Mouse (Mus musculus) CH12.LX (cell line): ENCODE results near the gene Pdia2. TPM values are rescaled to one million over a fixed set of nuclear protein-coding genes. Genes with fewer than 3 reads are reported as not detected.

Source experiments
- DNase-seq: peaks from one replicate; pipeline ENCODE4 v3.0.0-alpha.2; 2013; ENCODE audit errors: extremely low read depth
- H3K27ac ChIP-seq: 2 replicates; pipeline ENCODE4 v1.5.1; 2012; ENCODE audit warnings: low read depth, mild to moderate bottlenecking, control low read depth, moderate library complexity; ENCODE audit not compliant: insufficient read depth
- H3K27me3 ChIP-seq: replicated peaks from 2 replicates; pipeline ENCODE3; 2012; ENCODE audit warnings: inconsistent platforms
- H3K36me3 ChIP-seq, 2 experiments: replicated peaks in 1 of 2; 2 replicates each; pipeline versions ENCODE3 to v1.6.1; 2012; ENCODE audit warnings: inconsistent platforms in 1 of 2, low read length in 1 of 2, mild to moderate bottlenecking in 1 of 2, mixed read lengths in 1 of 2, moderate library complexity in 1 of 2; ENCODE audit not compliant: control insufficient read depth in 1 of 2, insufficient read depth in 1 of 2
- H3K4me1 ChIP-seq, 2 experiments: 2 replicates each; pipeline ENCODE4 v1.6.1; 2012; ENCODE audit warnings: inconsistent platforms in 1 of 2, moderate library complexity in 1 of 2; ENCODE audit not compliant: insufficient read depth in 2 of 2, control insufficient read depth in 1 of 2
- H3K4me2 ChIP-seq: 2 replicates; pipeline ENCODE4 v1.6.1; 2012; ENCODE audit warnings: low read depth, mild to moderate bottlenecking, control low read depth; ENCODE audit not compliant: poor library complexity, insufficient read depth, severe bottlenecking
- H3K4me3 ChIP-seq, 3 experiments: fragments of 150-350 bp in 1 of 3; sonication (generic) in 1 of 3; replicated peaks in 1 of 3; 2 replicates each; pipeline versions ENCODE3 to v1.5.1; 2011 to 2012; ENCODE audit warnings: low read depth in 2 of 3, low read length in 2 of 3, mild to moderate bottlenecking in 2 of 3, moderate library complexity in 2 of 3, control low read depth in 1 of 3, improper control_type of control experiment in 1 of 3, inconsistent platforms in 1 of 3, mixed read lengths in 1 of 3; ENCODE audit not compliant: poor library complexity in 1 of 3
- H3K79me2 ChIP-seq: replicated peaks from 2 replicates; pipeline ENCODE4 v1.6.1; 2012; ENCODE audit warnings: mild to moderate bottlenecking, moderate library complexity; ENCODE audit not compliant: control insufficient read depth, poor library complexity, insufficient read depth, severe bottlenecking; ENCODE audit errors: extremely low read depth
- H3K9ac ChIP-seq: 2 replicates; pipeline ENCODE4 v1.6.1; 2012; ENCODE audit warnings: low read depth, mild to moderate bottlenecking, control low read depth, moderate library complexity; ENCODE audit not compliant: insufficient read depth
- H3K9me3 ChIP-seq: replicated peaks from 2 replicates; pipeline ENCODE3; 2012; ENCODE audit warnings: low read length, inconsistent platforms, mixed read lengths
- CHD1 ChIP-seq: IDR thresholded peaks from 2 replicates; pipeline ENCODE4 v1.6.1; 2012; ENCODE audit warnings: low read depth, low read length, improper control_type of control experiment, inconsistent platforms
- CTCF ChIP-seq, 2 experiments: IDR thresholded peaks in 1 of 2; conservative IDR thresholded peaks in 1 of 2; 2 replicates each; pipeline ENCODE4 v1.5.1; 2011 to 2012; ENCODE audit warnings: low read depth in 2 of 2, low read length in 2 of 2, improper control_type of control experiment in 1 of 2, inconsistent platforms in 1 of 2, mild to moderate bottlenecking in 1 of 2, moderate library complexity in 1 of 2
- E2F4 ChIP-seq: IDR thresholded peaks from 2 replicates; pipeline ENCODE4 v1.6.1; 2011; ENCODE audit warnings: low read depth, low read length, improper control_type of control experiment; ENCODE audit not compliant: insufficient replicate concordance
- ELF1 ChIP-seq: IDR thresholded peaks from 2 replicates; pipeline ENCODE4 v1.6.1; 2014; ENCODE audit warnings: low read depth, mild to moderate bottlenecking, inconsistent platforms, low read length, improper control_type of control experiment
- EP300 ChIP-seq: IDR thresholded peaks from 2 replicates; pipeline ENCODE4 v1.6.1; 2011; ENCODE audit warnings: low read length, improper control_type of control experiment
- ETS1 ChIP-seq: conservative IDR thresholded peaks from 2 replicates; pipeline ENCODE4 v1.6.1; 2012; ENCODE audit warnings: low read depth, mild to moderate bottlenecking, inconsistent platforms, low read length, improper control_type of control experiment, moderate library complexity
- GABPA ChIP-seq: IDR thresholded peaks from 2 replicates; pipeline ENCODE4 v1.6.1; 2012; ENCODE audit warnings: low read depth, low read length, improper control_type of control experiment, inconsistent platforms; ENCODE audit not compliant: insufficient replicate concordance
- HCFC1 ChIP-seq: IDR thresholded peaks from 2 replicates; pipeline ENCODE4 v1.6.1; 2012; ENCODE audit warnings: low read depth, mild to moderate bottlenecking, inconsistent platforms, low read length, improper control_type of control experiment
- IRF4 ChIP-seq: IDR thresholded peaks from 2 replicates; pipeline ENCODE4 v1.6.1; 2014; ENCODE audit warnings: low read depth, mild to moderate bottlenecking, inconsistent platforms, low read length, improper control_type of control experiment
- KAT2A ChIP-seq: IDR thresholded peaks from 2 replicates; pipeline ENCODE4 v1.6.1; 2012; ENCODE audit warnings: low read length, improper control_type of control experiment, inconsistent platforms; ENCODE audit not compliant: insufficient replicate concordance
- MEF2A ChIP-seq: IDR thresholded peaks from 2 replicates; pipeline ENCODE4 v1.6.1; 2014; ENCODE audit warnings: low read depth, mild to moderate bottlenecking, inconsistent platforms, low read length, improper control_type of control experiment, borderline replicate concordance
- MXI1 ChIP-seq: IDR thresholded peaks from 2 replicates; pipeline ENCODE4 v1.6.1; 2011; ENCODE audit warnings: mild to moderate bottlenecking, low read depth, low read length, improper control_type of control experiment
- NRF1 ChIP-seq: IDR thresholded peaks from 2 replicates; pipeline ENCODE4 v1.6.1; 2014; ENCODE audit warnings: low read depth, mild to moderate bottlenecking, inconsistent platforms, low read length, improper control_type of control experiment, moderate library complexity
- PAX5 ChIP-seq: IDR thresholded peaks from 2 replicates; pipeline ENCODE4 v1.6.1; 2012; ENCODE audit warnings: low read length, inconsistent platforms, mixed read lengths
- POLR2A ChIP-seq: IDR thresholded peaks from 2 replicates; pipeline ENCODE4 v1.6.1; 2011; ENCODE audit warnings: low read depth, mild to moderate bottlenecking, improper control_type of control experiment, low read length
- SMC3 ChIP-seq: IDR thresholded peaks from 2 replicates; pipeline ENCODE4 v1.6.1; 2011; ENCODE audit warnings: low read depth, low read length, improper control_type of control experiment
- TBP ChIP-seq: conservative IDR thresholded peaks from 2 replicates; pipeline ENCODE4 v1.6.1; 2011; ENCODE audit warnings: low read depth, low read length, improper control_type of control experiment
- TCF12 ChIP-seq: IDR thresholded peaks from 2 replicates; pipeline ENCODE4 v1.6.1; 2014; ENCODE audit warnings: low read depth, mild to moderate bottlenecking, inconsistent platforms, low read length, improper control_type of control experiment
- USF1 ChIP-seq: IDR thresholded peaks from 2 replicates; pipeline ENCODE4 v1.6.1; 2014; ENCODE audit warnings: low read depth, mild to moderate bottlenecking, inconsistent platforms, low read length, improper control_type of control experiment
- USF2 ChIP-seq: conservative IDR thresholded peaks from 2 replicates; pipeline ENCODE4 v1.6.1; 2011; ENCODE audit warnings: low read depth, low read length, improper control_type of control experiment
- ZKSCAN1 ChIP-seq: IDR thresholded peaks from 2 replicates; pipeline ENCODE4 v1.6.1; 2012; ENCODE audit warnings: low read depth, inconsistent platforms, low read length, improper control_type of control experiment, borderline replicate concordance
- dilution Hi-C: fragments of 300-500 bp; cut with MboI; formaldehyde crosslinking; loops from 2 replicates; pipeline ENCODE4 v1.14.3; 2020; ENCODE audit warnings: low sequenced_read_pairs; ENCODE audit not compliant: extremely low pct_unique_long_range_greater_than_20kb, extremely low pct_ligation_motif_present
- in situ Hi-C: fragments of 300-500 bp; cut with MboI; formaldehyde crosslinking; loops from 3 replicates; pipeline ENCODE4 v1.14.3; 2019; ENCODE audit warnings: low sequenced_read_pairs, low pct_ligation_motif_present, low pct_unique_long_range_greater_than_20kb, mixed read lengths
- polyA plus RNA-seq: library from polyadenylated mRNA; unstranded; fragments of >175 nt; gene quantifications from 2 replicates; pipeline ENCODE4 v1.2.1, GENCODE M21; 2012; ENCODE audit warnings: low read depth; ENCODE audit not compliant: insufficient read length
- total RNA-seq, 2 experiments: library from RNA; depleted of rRNA; stranded (reverse); fragments of 300-350 nt in 1 of 2; fragments of >200 nt in 1 of 2; gene quantifications; 2 replicates each; pipeline ENCODE4 v1.2.3; 2012 to 2014

Gene Pdia2
- total and polyA plus RNA-seq, 3 experiments: 0.38 TPM; not detected in 2

DNA sequence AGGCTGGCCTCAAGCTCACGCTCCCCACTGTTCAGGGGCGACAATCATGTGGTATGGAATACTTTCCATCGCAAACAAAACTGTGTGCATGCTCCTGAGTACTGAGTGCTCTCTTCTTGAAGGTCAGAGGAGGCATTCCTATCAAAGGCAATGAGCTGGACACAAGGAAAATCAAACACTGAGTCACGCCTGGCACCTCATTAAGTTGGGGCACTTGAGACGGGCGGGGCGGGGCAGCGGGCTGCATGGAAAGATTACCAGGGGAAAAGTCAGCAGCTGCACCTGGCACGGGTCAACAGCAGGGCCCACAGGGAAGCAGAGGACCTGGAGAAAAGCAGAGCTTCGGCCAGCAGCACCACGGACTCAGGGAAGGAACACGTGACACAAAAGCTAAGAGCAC lies 26.3 kb upstream of the Pdia2 start:
- Histone ChIP-seq H3K36me3 (peaks cover 0 to 5% of the 10 kb centered on the region in 2 experiments), H3K9ac (no peak overlapping the region), H3K4me1 (no peaks in the 10 kb centered on the region), H3K79me2 (no peaks in the 10 kb centered on the region), H3K27me3 (no peaks in the 10 kb centered on the region), H3K27ac (no peak overlapping the region), H3K4me3 (no peak overlapping the region), H3K4me2 (no peak overlapping the region), H3K9me3 (no peaks in the 10 kb centered on the region)
- TF ChIP-seq TCF12 (no peak), ETS1 (no peak), SMC3 (no peak), ELF1 (no peak), E2F4 (no peak), CHD1 (no peak)
- DNase-seq: no peak
- in situ Hi-C loops (no loop called here), dilution Hi-C loops (no loop called here)

DNA sequence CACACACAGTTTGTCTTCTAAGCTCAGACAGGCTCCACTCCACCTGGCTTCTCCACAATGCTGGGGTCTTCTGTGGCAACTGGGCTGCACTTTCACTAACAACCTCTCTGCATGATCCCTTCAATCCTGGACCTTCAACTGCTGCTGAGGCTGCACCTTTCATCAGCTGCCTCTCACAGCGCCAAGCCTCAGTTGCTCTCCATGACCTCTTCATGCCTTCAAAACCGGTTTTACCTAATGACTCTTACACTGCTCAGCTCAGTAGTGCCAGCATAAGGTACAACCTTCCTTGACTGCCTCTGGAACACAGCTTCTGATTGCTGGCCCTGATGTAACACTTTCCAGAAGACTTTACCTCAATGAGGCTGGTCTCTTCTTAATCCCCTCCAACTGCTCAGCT lies 22.6 kb upstream of the Pdia2 start:
- H3K4me3 ChIP-seq: no peak overlapping the region
- DNase-seq: no peak
- TF ChIP-seq NRF1: no peak
- no peak for TF ChIP-seq E2F4
- TF ChIP-seq MXI1: no peak
- no peak for TF ChIP-seq POLR2A
- TF ChIP-seq IRF4: no peak
- TF ChIP-seq MEF2A: no peak
- TF ChIP-seq ZKSCAN1: no peak
- no peak for TF ChIP-seq KAT2A
- no peak for TF ChIP-seq PAX5
- no peak for TF ChIP-seq EP300
- TF ChIP-seq USF2: no peak
- no peak for TF ChIP-seq TBP
- TF ChIP-seq TCF12: no peak
- no peak for TF ChIP-seq ETS1
- no peak for TF ChIP-seq GABPA
- no peak for TF ChIP-seq CTCF (conservative IDR thresholded peaks at IDR 0.05 in 1 of 2, IDR thresholded peaks at IDR 0.05 in 1 of 2; ENCODE audit: low read depth in 2 of 2, low read length in 2 of 2)
- no peak for TF ChIP-seq HCFC1
- TF ChIP-seq USF1: no peak
- no peak overlapping the region for H3K4me2 ChIP-seq
- no peaks in the 10 kb centered on the region for H3K27me3 ChIP-seq
- H3K79me2 ChIP-seq: no peaks in the 10 kb centered on the region
- no peaks in the 10 kb centered on the region for H3K4me1 ChIP-seq
- H3K9ac ChIP-seq: no peak overlapping the region
- H3K27ac ChIP-seq: no peak overlapping the region
- no peaks in the 10 kb centered on the region for H3K9me3 ChIP-seq
- in situ Hi-C loops (no loop called here), dilution Hi-C loops (no loop called here)
- peaks cover 0 to 18% of the 10 kb centered on the region in 2 experiments for H3K36me3 ChIP-seq
